Mouse (Mus musculus) heart, adult 2 months (tissue): ENCODE measurements around the gene Clp1.

ENCODE experiments used
- CTCF ChIP-seq: fragments of 200-600 bp; IDR thresholded peaks from 2 replicates; pipeline ENCODE4 v1.8.1; 2022; ENCODE audit warnings: antibody characterized with exemption, mild to moderate bottlenecking, moderate library complexity
- EP300 ChIP-seq: fragments of 200-500 bp; IDR thresholded peaks from 2 replicates; pipeline ENCODE4 v1.6.1; 2011; ENCODE audit warnings: low read depth, low read length, control low read depth; ENCODE audit not compliant: insufficient read depth
- POLR2A ChIP-seq: fragments of 200-500 bp; IDR thresholded peaks from 2 replicates; pipeline ENCODE4 v1.6.1; 2011; ENCODE audit warnings: mild to moderate bottlenecking, low read depth, low read length, control low read depth; ENCODE audit not compliant: insufficient read depth

GRCm38 (mm10) chr2:84695007-84695695 is 32.0 kb downstream of the Clp1 start:
- TF ChIP-seq POLR2A (no peak), EP300 (no peak), CTCF (no peak)
